Mouse (Mus musculus) kidney, postnatal 14 days (tissue): ENCODE measurements around the gene Gm10160.
A peak's percentile ranks its signal among the peaks of the same experiment; 100 is the strongest.
"Not testable (repeated sequence)": the region's sequence is repeated elsewhere in the genome, so short reads cannot be mapped to it uniquely, and the experiment has no call there.

Source experiments
- DNase-seq: peaks from one replicate; pipeline ENCODE4 v3.0.0; 2022; ENCODE audit warnings: mixed read lengths

Gm10160 gene

DNA sequence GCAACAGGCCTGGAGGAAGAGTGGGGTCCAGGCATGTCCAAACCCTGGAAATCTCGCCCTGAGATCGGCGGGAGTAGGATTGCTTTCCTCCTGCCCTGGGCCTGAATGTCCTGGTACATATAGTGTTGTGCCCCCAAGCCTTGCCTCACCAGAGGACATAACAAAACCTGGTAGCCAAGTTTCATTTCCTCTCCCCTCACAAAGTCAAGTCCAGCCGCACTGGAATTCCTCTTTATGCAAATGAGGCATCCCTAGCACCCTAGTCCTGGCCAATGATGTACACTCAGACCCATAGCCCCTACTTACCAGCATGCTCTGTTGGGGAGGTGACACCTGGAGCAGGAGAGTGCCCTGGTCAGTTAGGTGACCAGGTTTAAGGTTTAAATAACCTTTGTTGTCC is 627 bp upstream of the Gm10160 start:
- DNase-seq: no peak

DNA sequence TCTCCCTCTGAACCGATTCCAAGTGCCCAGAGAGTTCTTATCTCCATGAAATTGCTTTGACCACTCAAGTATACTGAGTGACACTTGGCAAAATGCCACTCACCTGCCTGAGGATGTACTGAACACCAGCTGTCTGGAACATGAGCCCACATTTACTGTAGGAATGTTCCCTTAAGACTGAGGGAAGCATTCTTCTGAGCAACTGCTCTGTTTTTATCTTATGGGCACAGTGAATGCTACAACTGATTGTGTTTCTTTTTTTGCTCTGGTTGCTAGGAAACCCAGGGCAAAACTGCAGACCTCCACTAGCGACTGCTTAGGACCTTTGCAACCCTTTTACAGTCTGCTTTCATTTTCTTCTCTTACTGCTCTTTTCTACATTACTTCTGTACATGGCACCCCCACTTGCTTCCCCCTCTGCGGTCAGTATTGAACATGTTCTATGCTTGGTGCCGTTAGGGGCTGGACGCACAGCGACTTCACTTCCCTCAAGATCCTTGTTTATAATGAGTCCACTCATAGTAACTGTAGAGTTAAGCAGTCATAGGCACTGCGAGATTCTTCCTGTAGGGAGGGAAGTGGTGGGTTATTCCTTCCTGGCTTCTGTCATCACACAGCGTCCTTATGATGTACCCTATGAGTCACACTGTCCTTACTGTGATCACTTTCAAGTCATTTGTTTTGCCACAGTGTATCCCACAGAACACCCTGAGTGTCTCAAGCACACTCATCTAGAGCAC is 856 bp downstream of the Gm10160 start:
- no peak for DNase-seq

DNA sequence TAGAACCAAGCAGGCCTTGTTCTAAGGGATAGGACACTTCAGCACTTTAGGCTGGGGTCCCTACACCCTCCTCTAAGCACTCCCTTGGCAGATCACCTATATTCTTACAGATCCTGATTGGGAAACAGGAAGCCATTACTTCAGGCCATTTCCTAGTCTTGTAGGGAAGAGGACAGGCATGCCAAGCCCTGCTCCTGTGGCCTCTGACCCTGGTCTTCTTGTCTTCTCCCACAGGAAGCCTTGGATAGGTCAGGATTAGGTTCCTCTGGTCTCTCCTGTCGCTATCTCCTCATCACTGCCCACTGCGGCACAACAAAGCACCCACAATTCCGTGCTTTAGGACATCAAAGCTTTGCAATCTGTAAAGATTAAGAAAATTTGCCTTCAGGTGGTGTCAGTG is 3.9 kb downstream of the Gm10160 start:
- DNase-seq: peak; percentile 45

DNA sequence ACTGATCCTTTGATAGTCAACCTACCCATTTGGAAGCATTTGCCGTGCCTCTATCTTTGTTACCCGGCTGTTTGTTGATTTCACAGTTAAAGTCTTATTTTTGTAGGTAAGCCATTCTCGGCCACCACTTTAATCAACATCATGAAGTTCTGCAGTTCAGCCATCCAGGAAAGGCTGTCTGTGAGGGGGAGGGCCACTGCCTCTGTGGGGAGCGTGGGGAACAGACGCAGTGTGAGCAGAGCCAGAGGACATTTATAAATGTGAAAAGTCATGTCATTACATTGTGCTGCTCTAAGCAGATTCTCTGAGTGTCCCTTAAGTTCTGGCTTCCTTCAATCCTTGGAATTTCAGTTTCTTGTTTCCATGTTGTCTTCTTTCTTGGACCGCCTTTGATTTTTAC is 5.4 kb downstream of the Gm10160 start:
- DNase-seq: no peak

DNA sequence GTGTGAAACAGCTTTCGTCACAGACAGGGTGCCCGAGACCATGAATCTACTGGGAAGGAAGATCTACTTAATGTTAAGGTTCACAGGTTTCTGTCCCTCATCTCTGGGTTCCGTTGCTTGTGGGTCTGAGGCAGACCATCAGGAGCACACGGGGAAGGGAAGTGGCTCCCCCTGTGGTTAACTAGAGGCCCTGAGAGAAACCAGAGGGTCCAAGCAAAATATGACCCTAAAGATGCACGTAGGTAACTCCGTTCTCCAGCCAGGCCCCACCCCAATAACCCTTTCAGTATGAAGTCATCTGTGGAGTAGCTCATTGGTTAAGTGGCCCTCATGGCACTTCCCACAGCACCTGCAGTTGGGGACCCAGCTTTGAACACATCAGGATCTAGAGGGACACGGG is 6.0 kb downstream of the Gm10160 start:
- DNase-seq: no peak

DNA sequence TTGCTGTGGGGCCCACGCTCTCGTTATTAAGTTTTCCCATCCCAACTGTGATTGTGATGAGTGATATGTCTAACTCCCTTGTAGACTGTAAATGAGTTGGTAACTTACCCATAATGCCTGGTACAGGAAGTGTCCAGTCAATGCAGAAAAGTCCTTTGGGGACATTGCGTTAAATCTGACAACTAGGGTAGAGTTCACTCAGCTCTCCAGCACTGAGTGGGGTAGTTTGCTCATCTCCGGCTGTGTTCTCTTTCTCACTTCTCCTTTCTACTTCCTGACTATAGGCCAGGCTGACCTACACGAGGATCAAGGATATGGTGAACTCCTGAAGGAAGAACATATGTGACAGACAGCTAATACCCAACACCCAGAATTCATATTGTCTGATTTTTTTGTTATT is 6.4 kb downstream of the Gm10160 start:
- no peak for DNase-seq

DNA sequence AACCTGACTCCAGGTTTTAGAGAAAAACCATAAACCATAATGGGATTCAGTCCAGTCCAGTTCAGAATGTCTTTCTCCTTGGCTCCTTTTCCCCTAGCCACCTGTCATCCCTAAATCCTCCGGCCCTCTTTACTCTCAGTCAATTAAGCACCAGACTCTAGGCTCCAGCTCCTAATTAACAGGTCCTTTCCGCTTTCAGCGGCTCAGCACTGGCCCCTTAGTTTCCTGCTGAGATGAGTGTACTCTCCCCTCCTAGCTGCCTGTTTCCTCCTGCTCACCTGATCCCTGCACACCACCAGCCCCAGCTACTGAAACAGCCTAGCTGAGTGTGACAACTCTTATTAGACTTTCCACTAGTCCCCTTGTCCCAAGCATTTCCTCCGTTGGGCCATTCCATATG is 7.8 kb downstream of the Gm10160 start:
- no peak for DNase-seq

DNA sequence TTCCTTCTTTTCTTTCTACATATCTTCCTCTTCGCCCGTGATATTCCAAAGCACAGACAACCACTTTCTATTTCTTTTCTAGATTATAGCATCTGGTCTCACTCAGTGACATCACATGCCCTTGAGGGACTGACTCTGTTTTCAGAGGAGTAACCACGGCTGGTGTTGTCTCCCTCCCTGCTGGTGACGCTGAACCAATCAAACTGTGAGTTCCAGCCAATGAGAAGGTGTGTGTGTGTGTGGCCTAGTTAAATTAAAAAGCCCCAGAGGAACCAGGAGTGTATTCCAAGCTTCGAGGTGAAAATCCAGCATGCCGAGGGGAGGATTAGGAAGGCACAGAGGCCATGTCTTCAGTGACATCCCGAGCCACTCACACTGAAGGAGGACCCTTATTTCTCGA is 8.6 kb downstream of the Gm10160 start:
- no peak for DNase-seq

DNA sequence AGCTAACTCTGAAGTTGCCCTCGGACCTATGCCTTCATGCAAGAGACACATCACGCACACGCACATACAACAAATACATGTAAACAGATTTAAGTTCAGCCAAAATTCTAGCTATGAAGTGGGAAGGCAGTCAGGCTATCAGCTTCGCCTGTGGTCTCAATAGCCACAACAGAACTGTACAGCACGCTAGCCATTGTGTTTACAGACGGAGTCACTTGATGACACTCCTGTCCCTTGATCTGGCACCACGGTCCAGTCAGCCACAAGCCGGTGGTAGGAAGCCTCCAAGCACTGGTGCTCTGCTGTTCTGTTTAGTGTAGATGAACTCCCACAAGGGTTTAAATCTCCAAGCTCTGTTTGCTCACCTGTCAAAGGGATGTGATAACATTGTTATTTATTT is 9.6 kb downstream of the Gm10160 start:
- no peak for DNase-seq

DNA sequence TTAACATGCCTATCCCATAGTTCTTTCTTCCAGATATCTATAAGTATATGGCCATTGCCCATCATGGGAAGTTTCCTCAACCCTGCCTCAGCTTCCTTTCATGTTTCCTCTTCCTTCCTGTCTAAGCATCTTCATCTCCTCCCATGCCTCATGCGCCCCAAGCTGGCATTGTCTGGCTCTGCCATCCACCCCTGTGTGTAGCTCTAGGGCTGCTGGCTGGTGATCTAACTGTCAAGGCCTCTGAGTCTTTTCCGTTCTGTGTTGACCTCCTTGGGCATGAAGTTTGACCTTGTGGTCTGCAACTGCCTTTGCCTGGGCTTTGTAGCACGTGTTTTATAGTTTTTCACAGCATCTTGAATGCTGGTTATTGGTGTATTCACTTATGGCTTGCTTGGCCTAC is 10.3 kb downstream of the Gm10160 start:
- DNase-seq: no peak

DNA sequence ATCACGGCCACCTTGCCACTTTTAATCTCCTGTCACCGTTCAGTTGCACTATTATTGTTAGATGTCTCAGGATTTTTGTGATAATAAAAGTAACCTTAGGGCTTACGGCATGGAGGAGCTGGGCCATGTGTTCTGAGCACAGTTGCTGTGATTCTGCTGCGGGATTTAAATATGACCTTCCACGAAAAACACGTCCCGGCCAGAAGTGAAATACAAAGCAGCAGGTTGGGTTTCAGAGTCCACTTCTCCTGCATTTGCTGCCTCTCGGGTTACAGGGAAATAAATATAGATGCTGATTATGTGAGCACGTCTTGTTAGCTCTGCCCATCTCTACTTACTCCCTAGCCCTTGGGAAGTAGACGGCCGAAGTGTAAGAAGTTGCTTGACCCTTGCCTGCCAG is 10.8 kb downstream of the Gm10160 start:
- no peak for DNase-seq

DNA sequence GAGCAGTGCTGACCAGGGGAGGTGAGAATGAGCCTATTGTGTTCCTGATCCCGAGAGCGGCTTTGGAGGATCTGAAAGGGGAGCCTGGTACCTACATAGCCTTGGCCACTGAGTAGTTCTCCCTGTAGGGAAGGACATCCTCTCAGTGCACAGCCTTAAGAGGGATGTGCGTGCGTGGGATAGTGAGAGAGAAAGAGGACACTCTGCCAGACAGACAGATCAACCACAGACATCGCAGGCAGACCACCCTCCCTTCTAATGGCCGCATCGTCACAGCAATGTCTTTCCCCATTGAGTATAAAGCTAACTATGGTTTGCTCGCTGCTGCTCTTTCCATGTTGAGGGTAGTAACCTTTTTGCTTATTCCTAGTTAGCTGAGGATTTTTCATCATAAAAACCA is 11.7 kb downstream of the Gm10160 start:
- DNase-seq: no peak

DNA sequence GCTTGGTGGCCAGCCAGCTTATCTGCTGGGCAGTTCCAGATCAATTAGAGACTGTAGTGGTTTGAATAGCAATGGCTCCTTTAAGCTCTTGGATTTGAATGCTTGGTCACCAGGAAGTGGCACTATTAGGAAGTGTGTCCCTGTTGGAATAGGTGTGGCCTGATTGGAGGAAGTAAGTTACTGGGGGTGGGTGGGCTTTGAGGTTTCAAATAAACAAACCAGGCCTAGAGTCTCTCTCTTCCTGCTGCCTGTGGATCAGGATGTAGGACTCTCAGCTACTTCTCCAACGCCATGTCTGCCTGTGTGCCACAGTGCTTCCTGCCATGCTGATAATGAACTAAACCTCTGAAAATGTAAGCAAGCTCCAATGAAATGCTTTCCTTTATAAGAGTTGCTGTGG is 12.6 kb downstream of the Gm10160 start:
- no peak for DNase-seq

DNA sequence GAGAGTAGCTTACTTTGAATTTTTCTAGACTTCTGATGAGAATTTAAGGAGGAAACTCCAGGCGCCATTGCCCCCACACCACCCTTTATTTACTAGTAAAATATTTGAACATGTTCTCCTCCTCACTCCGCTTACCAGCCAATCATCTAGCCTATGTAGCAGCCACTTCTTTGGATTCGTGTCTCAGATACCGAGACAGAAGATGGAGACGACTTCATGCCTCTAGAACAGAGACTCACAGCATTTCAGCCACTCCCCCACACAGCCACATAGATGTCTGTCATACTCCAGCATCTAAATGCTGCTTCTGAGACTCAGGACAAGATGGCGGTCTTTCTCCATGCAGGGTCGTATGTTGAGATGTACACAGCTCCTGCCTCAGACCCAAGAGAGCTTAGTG is 13.5 kb downstream of the Gm10160 start:
- DNase-seq: no peak

DNA sequence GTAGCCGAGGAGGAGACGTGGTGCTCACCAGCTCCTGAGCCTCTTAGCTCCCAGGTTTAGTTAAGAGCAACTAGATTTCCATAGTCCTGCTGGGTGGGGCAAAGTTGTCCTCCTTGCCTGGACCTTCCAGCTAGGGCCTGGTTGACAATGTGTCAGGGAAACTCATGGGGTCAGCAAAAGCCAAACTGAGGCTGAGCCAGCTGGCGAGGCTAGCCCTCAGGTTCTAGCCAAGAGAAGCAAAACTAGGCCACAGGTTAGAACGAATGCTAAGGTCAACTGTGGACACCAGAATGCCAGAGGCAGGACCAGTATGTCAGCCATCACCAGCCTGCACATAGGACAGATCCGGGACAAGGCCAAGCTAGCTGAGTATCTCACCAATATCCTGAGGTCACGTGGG is 14.2 kb downstream of the Gm10160 start:
- DNase-seq: no peak

DNA sequence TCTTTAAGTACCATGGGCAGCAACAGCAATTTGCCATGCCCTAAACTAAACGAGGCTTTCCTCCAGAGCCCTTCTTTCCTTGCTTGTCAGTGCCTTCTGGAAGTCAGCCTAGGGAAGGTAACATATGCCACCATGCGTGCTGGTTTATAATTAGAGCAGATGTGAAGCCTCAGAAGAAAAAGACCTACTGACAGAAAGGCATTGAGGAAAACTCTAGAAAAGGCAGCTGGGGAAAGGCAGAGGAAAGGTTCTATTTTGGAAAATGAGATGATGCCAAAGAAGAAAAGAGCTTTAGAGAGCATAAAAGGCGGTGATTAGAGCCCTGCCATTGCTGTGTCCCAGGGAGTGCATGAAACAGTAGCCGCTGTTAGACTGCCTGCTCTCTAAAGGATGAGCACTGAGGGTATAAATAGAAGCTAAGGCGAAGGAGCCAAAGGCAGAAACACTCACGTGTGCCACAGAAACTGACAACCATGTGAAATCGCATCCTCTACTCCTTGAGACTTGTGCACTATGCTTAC is 14.9 kb downstream of the Gm10160 start:
- no peak for DNase-seq

DNA sequence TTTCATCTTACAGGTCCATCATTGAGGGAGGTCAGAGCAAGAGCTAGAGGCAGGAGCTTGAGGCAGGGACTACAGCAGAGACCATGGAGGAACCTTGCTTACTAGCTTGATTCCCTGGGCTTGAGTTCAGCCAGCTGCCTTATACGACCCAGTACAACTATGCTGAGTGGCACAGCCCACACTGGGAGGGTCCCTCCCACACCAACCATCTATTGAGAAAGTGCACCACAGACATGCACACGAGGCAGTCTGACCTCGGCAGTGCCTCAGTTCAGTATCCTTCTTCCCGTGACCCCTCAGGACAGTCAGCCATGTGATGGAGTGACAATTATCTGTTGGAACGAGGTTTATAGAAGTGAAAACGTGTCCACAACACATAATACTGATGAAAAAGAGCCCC is 15.8 kb downstream of the Gm10160 start:
- DNase-seq: no peak

DNA sequence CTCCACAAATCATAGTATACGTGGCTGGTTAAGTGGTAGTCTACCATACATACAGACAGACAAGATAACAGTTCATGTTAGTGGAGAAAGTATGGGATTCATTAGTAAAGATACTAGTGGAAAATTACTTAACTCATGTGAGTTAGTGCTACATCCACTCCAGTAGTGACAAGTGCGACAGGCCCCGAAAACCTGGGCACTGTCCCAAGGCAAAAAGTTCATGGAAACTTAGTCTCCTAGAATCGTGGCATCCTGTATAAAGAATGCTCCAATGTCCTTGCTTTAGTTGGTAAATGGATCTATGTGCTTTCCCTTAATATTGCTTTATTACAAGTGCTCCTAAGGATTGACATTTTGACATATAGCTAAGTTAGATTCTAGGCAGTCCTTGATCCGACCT is 17.8 kb downstream of the Gm10160 start:
- DNase-seq: not testable (repeated sequence)

DNA sequence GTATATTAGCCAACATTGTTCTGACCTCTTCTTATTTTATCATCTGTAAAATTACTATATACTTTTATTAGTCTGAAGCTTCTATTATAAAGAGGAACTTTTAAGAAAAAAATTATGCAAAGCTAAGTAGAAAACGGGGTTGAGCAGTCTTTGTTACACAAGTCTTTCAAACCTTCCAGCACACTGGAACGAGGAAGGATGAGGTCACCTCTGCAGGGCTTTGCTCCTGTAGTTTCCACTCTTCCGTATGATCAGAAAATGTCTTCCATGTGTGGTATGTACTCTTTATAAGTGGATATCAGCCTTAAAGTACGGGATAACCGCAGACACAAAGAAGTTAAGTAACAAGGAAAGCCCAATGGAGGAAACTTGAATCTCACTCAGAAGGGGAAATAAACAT is 20.2 kb downstream of the Gm10160 start:
- no peak for DNase-seq

DNA sequence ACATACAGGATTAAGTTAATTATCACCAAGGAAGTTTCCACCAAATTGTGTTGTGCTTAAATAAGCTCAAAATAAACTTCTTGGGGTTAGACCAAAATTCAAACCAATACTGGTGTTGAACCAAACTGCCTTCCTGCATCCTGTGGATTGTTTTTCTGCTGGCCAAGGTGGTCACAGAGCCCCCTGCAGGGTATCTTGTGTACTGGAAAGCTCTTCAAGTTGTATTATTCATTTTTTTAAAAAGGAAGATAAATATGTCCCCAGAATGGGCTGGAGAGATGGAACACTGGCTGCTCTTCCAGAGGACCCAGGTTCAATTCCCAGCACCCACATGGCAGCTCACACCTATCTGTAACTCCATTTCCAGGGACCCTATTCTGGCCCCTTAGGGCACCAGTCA is 20.7 kb downstream of the Gm10160 start:
- no peak for DNase-seq

DNA sequence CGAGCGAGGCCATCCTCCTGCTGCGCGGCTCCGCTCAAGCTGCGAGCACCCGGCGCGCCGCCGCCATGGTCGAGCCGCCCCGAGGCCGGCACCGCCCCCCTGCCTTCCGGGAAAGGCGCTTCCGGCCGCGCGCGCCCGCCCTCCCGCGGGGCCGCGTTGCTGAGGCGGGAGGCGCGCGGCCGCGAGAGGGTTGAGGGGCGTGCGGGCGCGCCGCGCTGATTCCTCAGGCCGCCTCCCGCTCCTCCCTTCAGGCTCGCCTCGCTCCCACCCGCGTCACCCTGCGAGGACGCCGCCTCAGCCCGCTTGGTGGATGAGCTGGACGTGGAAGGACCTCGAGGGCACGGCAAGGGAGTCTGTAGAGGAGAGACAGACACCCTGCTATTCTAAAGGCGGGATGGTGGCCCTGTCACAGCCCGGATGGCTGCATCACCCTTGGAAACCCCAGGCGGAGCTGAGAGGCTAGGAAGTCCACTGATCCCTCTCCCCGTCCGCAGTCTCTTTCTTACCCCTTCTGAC is 26.2 kb downstream of the Gm10160 start, which contains the start of gene Btbd1:
Gene Btbd1, minus strand, starts transcription at position 53 of the 516 bp plus-strand sequence.
- DNase-seq: peak; percentile 94

DNA sequence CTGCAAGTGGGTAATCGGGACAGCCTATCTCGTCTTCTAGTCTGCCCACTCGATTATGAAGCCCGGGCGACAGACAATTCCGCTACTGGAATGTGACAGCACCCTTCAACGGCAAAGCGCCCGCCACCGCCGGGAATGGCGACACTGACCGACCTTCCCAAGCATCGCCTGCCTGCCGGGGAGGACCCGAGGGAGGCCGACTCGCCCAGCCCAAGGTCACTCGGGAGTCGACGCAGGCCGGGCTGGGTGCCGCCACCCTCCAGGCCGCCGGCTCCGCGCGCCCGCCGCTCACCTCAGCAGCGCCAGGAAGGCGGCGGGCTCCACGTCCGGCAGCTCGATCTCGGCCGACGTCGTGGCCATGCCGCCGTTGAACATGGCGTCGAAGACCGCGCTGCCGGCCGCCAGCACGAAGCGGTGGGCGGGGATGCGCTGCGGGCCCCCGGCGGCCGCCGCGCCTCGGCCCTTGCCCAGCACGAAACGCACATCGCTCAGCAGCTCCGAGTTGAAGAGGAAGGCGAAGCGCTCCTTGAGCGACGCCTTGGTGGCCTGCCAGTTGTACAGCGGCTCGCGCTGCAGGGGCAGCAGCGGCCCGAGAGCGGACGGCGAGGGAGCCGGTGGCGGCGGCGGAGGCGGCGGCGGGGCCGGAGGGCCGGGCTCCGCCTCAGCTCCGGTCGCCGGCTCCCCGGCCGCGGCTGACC is 26.8 kb downstream of the Gm10160 start:
- no peak for DNase-seq

DNA sequence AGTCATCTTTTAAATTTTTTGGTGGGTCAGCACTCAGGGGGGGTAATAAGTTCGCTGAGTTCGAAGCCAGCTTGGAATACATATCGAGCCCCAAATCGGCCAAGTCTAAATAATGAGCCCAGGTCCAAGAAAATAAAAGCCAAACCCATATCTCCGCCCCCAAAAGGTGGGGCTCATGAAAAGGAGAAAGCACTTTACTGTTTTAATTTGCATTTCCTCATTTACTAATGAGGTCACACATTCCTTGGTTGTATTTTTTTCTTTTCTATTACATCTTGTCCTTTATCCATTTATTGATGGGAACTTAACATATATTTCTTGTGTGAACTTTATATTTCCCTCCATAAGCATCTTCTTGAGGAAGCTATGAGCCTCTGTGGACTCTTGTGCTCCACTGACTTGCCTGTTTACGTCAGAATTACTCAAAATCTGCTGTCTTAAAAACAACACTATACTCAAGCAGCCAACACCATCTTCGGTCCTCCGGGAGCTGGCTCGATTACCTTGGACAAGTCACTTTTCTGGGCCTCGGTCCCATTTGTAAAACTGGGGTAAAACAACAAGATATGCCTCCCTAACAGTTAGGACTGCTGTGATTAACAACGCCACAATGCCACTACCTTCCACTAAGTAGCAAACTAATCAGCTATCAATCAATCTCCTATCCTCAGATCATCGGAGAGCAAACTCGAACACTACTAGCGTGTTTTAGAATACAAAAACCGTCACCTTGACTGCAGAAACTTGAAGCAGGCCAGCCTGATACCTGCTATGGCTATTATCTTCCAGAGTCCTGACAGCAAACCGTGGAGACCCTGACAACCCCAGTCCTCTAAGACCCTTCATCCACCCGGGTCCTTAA is 27.6 kb downstream of the Gm10160 start:
- DNase-seq: peak; percentile 29
